Mouse (Mus musculus) megakaryocyte, embryonic 14.5 days (primary cell): Measurements from ENCODE around the gene Pds5b.
"Not testable (repeated sequence)": the region's sequence is repeated elsewhere in the genome, so short reads cannot be mapped to it uniquely, and the experiment has no call there.

ENCODE experiments used
- FLI1 ChIP-seq: IDR thresholded peaks from 2 replicates; pipeline ENCODE4 v1.6.1; 2012; ENCODE audit warnings: low read length, inconsistent platforms, mixed read lengths
- GATA1 ChIP-seq: IDR thresholded peaks from 3 replicates; pipeline ENCODE4 v1.6.1; 2012; ENCODE audit warnings: mixed read lengths, low read length, inconsistent platforms, borderline replicate concordance

DNA sequence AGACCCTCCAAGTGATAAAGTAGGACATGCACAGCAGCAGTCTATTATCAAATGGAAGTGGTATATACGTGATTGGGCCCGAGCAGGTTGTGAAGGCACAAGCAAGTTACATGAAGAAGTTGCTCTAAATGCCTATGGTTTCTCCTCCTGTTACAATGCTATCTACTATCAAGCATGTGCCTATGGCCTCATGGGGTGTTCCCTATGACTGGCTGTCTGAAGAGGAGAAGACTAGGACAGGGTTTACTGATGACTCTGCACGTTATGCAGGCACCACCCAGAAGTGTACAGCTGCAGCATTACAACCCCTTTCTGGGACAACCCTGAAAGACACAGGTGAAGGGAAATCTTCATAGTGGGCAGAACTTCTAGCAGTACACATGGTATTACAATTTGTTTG is 33.6 kb downstream of the Pds5b start:
- TF ChIP-seq GATA1, FLI1: not testable (repeated sequence)
